Mouse (Mus musculus): ENCODE results near the gene Lurap1.

Lurap1 gene

DNA sequence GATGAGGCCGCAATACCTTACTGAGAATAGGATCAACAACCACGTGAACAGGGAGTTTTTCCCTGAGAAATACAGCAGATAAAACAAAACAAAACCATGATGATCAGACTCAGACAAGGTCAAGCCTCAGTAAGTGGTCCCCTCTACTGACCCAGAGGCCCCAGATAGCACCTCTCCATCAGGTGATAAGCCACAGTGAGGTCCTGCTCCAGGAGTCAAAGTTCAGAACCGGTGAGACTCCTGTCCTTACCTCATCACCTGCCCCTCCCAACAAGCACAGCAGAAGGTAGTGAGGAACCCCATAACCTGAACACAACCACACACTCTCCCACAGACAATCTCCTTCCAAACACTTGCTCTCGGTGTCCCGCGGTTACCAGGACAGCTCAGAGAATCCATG lies 40.4 kb downstream of the Lurap1 start:
- no peak for DNase-seq (ENCODE audit: low read depth)

DNA sequence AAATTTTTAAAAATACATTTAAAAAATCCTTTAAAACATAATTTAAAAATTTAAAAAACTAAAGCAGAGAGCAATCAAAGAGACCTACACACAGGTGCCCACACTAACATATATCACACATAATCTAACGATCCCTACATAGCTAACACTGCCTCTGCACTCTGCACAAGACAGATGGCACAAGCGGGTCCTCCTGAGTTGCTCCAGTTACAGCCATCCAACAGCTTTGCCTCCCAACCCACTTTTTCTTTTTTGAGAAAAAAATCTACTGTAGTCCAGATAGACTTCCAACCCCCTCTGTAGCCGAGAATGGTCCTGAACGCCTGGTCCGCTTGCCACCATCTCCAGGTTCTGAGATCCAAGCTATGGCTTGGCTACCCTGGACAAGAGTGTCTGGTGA lies 45.9 kb downstream of the Lurap1 start:
- no peak for DNase-seq (ENCODE audit: low read depth)

- DNase-seq (ENCODE audit: low read depth) = peak; percentile 77
Measured at GRCm38 (mm10) chr4:116100959-116101358, 50.2 kb downstream of the Lurap1 start.

GRCm38 (mm10) chr4:116097211-116097610 lies 53.9 kb downstream of the Lurap1 start:
- no peak for DNase-seq (ENCODE audit: low read depth)

GRCm38 (mm10) chr4:116096291-116096690 lies 54.8 kb downstream of the Lurap1 start:
- DNase-seq (ENCODE audit: low read depth) = no peak

DNA sequence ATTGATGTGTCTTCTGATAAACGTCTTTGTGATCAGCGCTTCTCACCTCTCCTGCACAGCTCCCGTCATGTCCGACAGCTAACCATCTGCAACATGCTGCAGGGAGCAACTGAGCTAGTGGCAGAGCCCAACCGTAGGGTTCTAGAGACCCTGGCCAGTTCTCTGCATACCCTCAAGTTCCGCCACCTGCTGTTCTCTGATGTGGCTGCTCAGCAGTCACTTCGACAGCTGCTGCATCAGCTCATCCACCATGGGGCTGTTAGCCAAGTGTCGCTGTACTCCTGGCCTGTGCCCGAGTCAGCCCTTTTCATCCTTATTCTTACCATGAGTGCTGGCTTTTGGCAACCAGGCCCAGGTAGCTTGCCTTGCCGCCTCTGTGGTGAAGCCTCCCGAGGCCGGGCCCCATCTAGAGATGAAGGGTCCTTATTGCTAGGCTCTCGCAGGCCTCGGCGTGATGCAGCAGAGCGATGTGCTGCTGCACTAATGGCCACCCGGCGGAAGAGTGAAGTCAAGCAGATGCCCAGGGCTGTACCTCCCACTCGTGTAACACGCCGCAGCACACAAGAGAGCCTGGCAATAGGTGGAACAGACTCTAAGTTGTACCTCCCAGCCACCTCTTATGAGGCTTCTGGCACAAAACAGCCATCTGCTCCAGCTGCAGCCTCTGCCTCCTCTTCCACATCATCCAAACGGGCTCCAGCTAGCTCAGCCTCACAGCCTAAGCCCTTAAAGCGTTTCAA lies 62.5 kb downstream of the Lurap1 start:
- DNase-seq (ENCODE audit: low read depth) = no peak
